Mouse (Mus musculus) spleen, adult 2 months (tissue): ENCODE measurements at regions not wholly inside any gene's neighbourhood (a gene's known extent, or its start where the extent isn't known, plus 50 kb on each side); places are given as distances from the start of the nearest gene placed in this dataset.
A peak's percentile ranks its signal among the peaks of the same experiment; 100 is the strongest.

Experiments
- DNase-seq, 2 experiments: peaks; one replicate each; pipeline versions ENCODE4 v3.0.0 to v3.0.0-alpha.2; 2012 to 2021; ENCODE audit warnings: low spot score in 2 of 2, low read depth in 1 of 2
- H3K27ac ChIP-seq: fragments of 200-500 bp; 2 replicates; pipeline ENCODE4 v1.5.1; 2012; ENCODE audit warnings: low read length, inconsistent platforms; ENCODE audit not compliant: insufficient read depth
- H3K27me3 ChIP-seq: fragments of 200-500 bp; 2 replicates; pipeline ENCODE4 v1.6.1; 2012; ENCODE audit warnings: mild to moderate bottlenecking, moderate library complexity, low read length, inconsistent platforms; ENCODE audit not compliant: control insufficient read depth, insufficient read depth
- H3K36me3 ChIP-seq: fragments of 200-500 bp; 2 replicates; pipeline ENCODE4 v1.6.1; 2012; ENCODE audit warnings: mild to moderate bottlenecking, low read length, inconsistent platforms; ENCODE audit not compliant: control insufficient read depth, insufficient read depth
- H3K4me1 ChIP-seq: fragments of 200-500 bp; 2 replicates; pipeline ENCODE4 v1.6.1; 2011; ENCODE audit warnings: inconsistent platforms; ENCODE audit not compliant: control insufficient read depth, insufficient read depth, insufficient read length
- H3K4me3 ChIP-seq: fragments of 200-500 bp; 2 replicates; pipeline ENCODE4 v1.5.1; 2011; ENCODE audit warnings: mild to moderate bottlenecking, inconsistent platforms; ENCODE audit not compliant: insufficient read depth, insufficient read length; ENCODE audit errors: extremely low read depth
- CTCF ChIP-seq: fragments of 200-500 bp; IDR thresholded peaks from 2 replicates; pipeline ENCODE4 v1.5.1; 2011; ENCODE audit warnings: mild to moderate bottlenecking, inconsistent platforms; ENCODE audit not compliant: insufficient read depth, insufficient read length, insufficient replicate concordance; ENCODE audit errors: extremely low read depth
- POLR2A ChIP-seq: fragments of 200-500 bp; IDR thresholded peaks from 2 replicates; pipeline ENCODE4 v1.6.1; 2011; ENCODE audit warnings: low read depth, low read length, inconsistent platforms
- WGBS: fragments of 180-500 bp; shearing (Covaris S2); methylation state at CpG from one replicate; pipeline ENCODE4 v1.1.7; 2018; 5-methylcytosine and 5-hydroxymethylcytosine counted together

- WGBS: 51% methylated on average over 2 of the region's 2 CpGs
- TF ChIP-seq POLR2A (no peak), CTCF (no peak)
- Histone ChIP-seq H3K4me1 (peaks cover 2% of the 10 kb centered on the region; the same call in 1 of the 2 replicates), H3K27me3 (no peaks in the 10 kb centered on the region), H3K4me3 (no peak overlapping the region), H3K27ac (no peak overlapping the region), H3K36me3 (no peaks in the 10 kb centered on the region)
- no peak for DNase-seq
Observed at GRCm38 (mm10) chr4:55655329-55655728, 123.1 kb upstream of the Klf4 start.

- H3K36me3 ChIP-seq: no peaks in the 10 kb centered on the region
- H3K27me3 ChIP-seq: no peaks in the 10 kb centered on the region
- no peaks in the 10 kb centered on the region for H3K4me1 ChIP-seq
- H3K4me3 ChIP-seq: no peak overlapping the region
- 85% methylated on average over 5 of the region's 5 CpGs for WGBS
- no peak overlapping the region for H3K27ac ChIP-seq
- no peak for DNase-seq
- no peak for TF ChIP-seq CTCF
- no peak for TF ChIP-seq POLR2A
Observed at GRCm38 (mm10) chr4:55652628-55653027, 120.4 kb upstream of the Klf4 start.

- Histone ChIP-seq H3K27me3 (no peaks in the 10 kb centered on the region), H3K4me1 (no peaks in the 10 kb centered on the region), H3K27ac (no peak overlapping the region), H3K36me3 (no peaks in the 10 kb centered on the region), H3K4me3 (no peak overlapping the region; the same call in 1 of the 2 replicates)
- no peak for TF ChIP-seq CTCF
- TF ChIP-seq POLR2A: no peak
- DNase-seq: no peak
- WGBS: 37% methylated on average over 12 of the region's 12 CpGs
Observed at GRCm38 (mm10) chr4:55651811-55652410, 119.6 kb upstream of the Klf4 start.

GRCm38 (mm10) chr4:55651051-55651763 lies 118.9 kb upstream of the Klf4 start:
- under 1% methylated on average over 52 of the region's 56 CpGs for WGBS
- peak overlapping the region; percentile 67 for H3K27ac ChIP-seq

GRCm38 (mm10) chr4:55650186-55650585 lies 117.9 kb upstream of the Klf4 start:
- DNase-seq: no peak
- Histone ChIP-seq H3K27me3 (no peaks in the 10 kb centered on the region), H3K4me3 (no peak overlapping the region), H3K27ac (no peak overlapping the region), H3K36me3 (no peaks in the 10 kb centered on the region), H3K4me1 (no peaks in the 10 kb centered on the region)
- TF ChIP-seq CTCF (no peak), POLR2A (no peak)
- WGBS: 76% methylated on average over 7 of the region's 7 CpGs

More at GRCm38 (mm10) chr4:55651051-55651763, 118.9 kb upstream of the Klf4 start:
- TF ChIP-seq POLR2A (peak; percentile 11; the same call in 1 of the 2 replicates), CTCF (0 out of 2 replicates have a peak, but pooled peaks have one; percentile 9)
- Histone ChIP-seq H3K4me3 (peak overlapping the region; percentile 57), H3K36me3 (no peaks in the 10 kb centered on the region), H3K4me1 (no peaks in the 10 kb centered on the region), H3K27me3 (no peaks in the 10 kb centered on the region)
- peak in 1 of 2 experiments; percentile 28 for DNase-seq

GRCm38 (mm10) chr4:55648376-55648775 lies 116.1 kb upstream of the Klf4 start:
- DNase-seq: no peak
- no peaks in the 10 kb centered on the region for H3K27me3 ChIP-seq
- H3K4me3 ChIP-seq: no peak overlapping the region
- 83% methylated on average over 7 of the region's 7 CpGs for WGBS
- H3K4me1 ChIP-seq: no peaks in the 10 kb centered on the region
- no peak for TF ChIP-seq CTCF
- H3K27ac ChIP-seq: no peak overlapping the region
- no peaks in the 10 kb centered on the region for H3K36me3 ChIP-seq

GRCm38 (mm10) chr4:55645432-55645831 lies 113.2 kb upstream of the Klf4 start:
- no peak for TF ChIP-seq POLR2A
- TF ChIP-seq CTCF: no peak
- H3K4me1 ChIP-seq: no peaks in the 10 kb centered on the region
- 89% methylated on average over 3 of the region's 3 CpGs for WGBS
- DNase-seq: no peak
- H3K4me3 ChIP-seq: no peak overlapping the region
- no peak overlapping the region for H3K27ac ChIP-seq
- H3K36me3 ChIP-seq: no peaks in the 10 kb centered on the region
- no peaks in the 10 kb centered on the region for H3K27me3 ChIP-seq
